Mouse (Mus musculus): Measurements from ENCODE around the gene Tmem184a. TPM values are rescaled to one million over a fixed set of nuclear protein-coding genes. Genes with fewer than 3 reads are reported as not detected.

Tmem184a gene
- 0.21 and 0.22 TPM in 2 replicates for polyA plus RNA-seq (2015; fragmentation: Nextera tagmentation; extraction: Ambion mirVana)

DNA sequence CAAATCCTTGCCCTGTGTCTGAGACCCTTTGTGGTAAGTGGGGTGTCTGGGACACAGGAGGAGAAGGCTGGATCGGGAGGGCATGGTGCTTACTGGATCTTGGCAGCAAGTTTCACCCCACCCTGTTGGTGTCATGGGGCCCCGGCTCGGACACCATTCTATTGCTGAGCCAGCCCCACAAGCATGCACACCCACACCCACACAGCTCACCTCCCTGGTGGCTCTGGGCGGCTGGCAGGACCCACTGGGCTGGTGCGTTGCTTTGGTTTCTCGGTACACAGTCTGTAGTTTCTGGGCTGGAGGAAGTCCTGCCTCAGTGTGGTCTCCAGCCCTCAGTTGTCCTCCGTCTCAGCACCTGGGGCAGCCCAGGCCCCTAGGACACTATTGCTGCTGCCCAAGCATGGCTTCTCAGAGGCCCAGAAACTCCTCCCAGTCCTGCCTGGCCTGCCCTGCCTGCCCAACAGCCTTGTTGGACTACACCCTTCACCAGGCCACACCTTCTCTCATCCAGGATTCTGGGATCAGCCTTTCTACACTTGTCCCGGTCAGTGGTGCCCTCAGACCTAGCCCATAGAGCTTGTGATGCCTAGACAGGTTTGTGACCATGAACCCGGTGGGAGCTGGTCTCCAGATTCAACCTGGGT lies at the start of gene Tmem184a:
Gene Tmem184a (minus strand): TSS at position 380 of the 644 bp plus-strand sequence.

GRCm38 (mm10) chr5:139826357-139827055 lies 6.8 kb upstream of the Tmem184a start, which contains the start of the genes Gm26938 and Psmg3:
Gm26938 (minus strand) TSS chr5:139826407.
Psmg3 (minus strand) TSS chr5:139826885.

GRCm38 (mm10) chr5:139791227-139792158 lies 28.2 kb downstream of the Tmem184a start, which contains the start of gene Mafk:
Mafk (plus strand) TSS chr5:139791513.

GRCm38 (mm10) chr5:139775216-139775926 lies 44.3 kb downstream of the Tmem184a start, which contains the start of gene Ints1:
Ints1 (minus strand) TSS chr5:139775674.

Small RNA genes lying within 50 kb of the gene (microRNA-seq; reads per million reads assigned to microRNA genes)
- not detected for gene Mir7037

Other genes starting within 250 kb of the Tmem184a start
- gene Micall2, start 83.6 kb downstream of the Tmem184a start, polyA plus RNA-seq (2015; fragmentation: Nextera tagmentation; extraction: Ambion mirVana): 6.6 and 7.1 TPM in 2 replicates
- gene Ints1, start 44.2 kb downstream of the Tmem184a start, polyA plus RNA-seq (2015; fragmentation: Nextera tagmentation; extraction: Ambion mirVana): 26.2 and 28.9 TPM in 2 replicates
- 7.5 and 9.7 TPM in 2 replicates for gene Mafk, start 28.4 kb downstream of the Tmem184a start, polyA plus RNA-seq (2015; fragmentation: Nextera tagmentation; extraction: Ambion mirVana)
- not detected in 2 replicates for gene Gm26938, start 6.5 kb upstream of the Tmem184a start, polyA plus RNA-seq (2015; fragmentation: Nextera tagmentation; extraction: Ambion mirVana)
- 65.9 and 67.0 TPM in 2 replicates for gene Psmg3, start 7.0 kb upstream of the Tmem184a start, polyA plus RNA-seq (2015; fragmentation: Nextera tagmentation; extraction: Ambion mirVana)
- gene Elfn1, start 88.0 kb upstream of the Tmem184a start, polyA plus RNA-seq (2015; fragmentation: Nextera tagmentation; extraction: Ambion mirVana): 5.8 and 8.4 TPM in 2 replicates